Mouse (Mus musculus): Measurements from ENCODE around the gene Hoxd9.

The Hoxd9 gene

GRCm38 (mm10) chr2:74697567-74698121, at the start of gene Hoxd9:
Gene Hoxd9 (plus strand): TSS chr2:74697727.
- peak in 1 of 2 experiments; percentile 74 for DNase-seq (ENCODE audit: low spot score in 2 of 2)

GRCm38 (mm10) chr2:74652996-74653340, 44.6 kb upstream of the Hoxd9 start:
- DNase-seq (ENCODE audit: low spot score in 2 of 2), result no peak

GRCm38 (mm10) chr2:74653781-74654535, 43.6 kb upstream of the Hoxd9 start:
- no peak for DNase-seq (ENCODE audit: low spot score in 2 of 2)

- no peak for DNase-seq (ENCODE audit: low spot score in 2 of 2)
These were observed 42.6 kb upstream of the Hoxd9 start for GRCm38 (mm10) chr2:74654743-74655419.

GRCm38 (mm10) chr2:74655420-74655781, 42.1 kb upstream of the Hoxd9 start:
- DNase-seq (ENCODE audit: low spot score in 2 of 2), result peak; percentile 54 to 71

DNA sequence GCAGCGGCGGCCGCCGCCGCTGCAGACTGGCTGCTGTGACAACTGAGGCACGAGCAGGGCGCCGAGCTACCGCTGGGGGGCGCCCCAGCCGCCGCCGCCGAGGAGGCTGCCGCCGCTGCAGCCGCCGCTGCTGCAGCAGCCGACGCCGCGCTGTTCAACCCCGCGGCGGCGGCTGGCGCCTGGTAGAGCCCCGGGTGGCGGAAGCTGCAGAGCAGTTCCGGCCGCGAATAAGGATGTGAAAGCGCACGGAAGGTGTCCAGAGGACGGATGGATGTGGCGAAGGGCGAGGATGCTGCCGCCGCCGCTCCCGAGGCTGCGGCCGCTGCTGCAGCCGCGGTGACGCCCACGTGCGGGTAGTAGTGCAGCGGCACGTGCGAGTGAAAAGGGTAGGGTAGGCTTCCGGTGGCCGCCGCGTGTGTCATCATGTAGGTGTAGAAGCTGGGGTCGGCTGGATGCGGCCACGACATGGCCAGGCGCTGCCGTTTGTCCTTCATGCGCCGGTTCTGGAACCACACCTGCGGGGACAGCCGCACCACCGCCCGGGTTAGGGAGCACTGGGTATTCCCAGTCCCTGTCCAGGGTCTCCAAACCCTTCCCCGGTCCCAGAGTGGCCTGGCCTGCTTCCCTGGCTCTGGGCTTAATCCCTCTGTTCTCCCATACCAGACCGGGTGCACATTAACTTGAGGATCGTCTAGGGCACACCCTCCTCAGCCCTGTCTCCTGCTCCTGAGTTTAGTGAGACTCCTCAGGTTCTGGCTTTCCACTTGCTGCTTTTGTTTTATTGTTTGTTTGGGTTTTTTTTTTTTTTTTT, 41.5 kb upstream of the Hoxd9 start:
- peak in 1 of 2 experiments; percentile 29 for DNase-seq (ENCODE audit: low spot score in 2 of 2)

DNA sequence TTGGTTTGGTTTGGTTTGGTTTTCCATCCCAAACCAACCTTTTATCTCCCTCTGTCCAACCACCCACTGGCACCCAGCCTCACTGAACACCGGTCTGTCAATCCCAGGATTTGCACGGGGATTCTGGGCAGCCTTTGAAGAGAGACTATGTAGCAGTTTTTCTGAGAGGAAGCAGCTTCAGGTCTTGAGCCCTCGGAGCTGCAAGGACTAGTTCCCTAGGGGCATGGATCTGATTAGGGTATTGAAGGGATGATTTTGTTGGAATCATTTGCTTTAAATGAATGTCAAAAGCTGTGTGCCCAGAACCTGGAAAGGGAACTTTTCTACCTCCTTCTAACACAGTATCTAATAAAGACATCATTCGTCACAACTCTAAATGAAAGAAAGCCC, 40.9 kb upstream of the Hoxd9 start:
- DNase-seq (ENCODE audit: low spot score in 2 of 2), result no peak

DNA sequence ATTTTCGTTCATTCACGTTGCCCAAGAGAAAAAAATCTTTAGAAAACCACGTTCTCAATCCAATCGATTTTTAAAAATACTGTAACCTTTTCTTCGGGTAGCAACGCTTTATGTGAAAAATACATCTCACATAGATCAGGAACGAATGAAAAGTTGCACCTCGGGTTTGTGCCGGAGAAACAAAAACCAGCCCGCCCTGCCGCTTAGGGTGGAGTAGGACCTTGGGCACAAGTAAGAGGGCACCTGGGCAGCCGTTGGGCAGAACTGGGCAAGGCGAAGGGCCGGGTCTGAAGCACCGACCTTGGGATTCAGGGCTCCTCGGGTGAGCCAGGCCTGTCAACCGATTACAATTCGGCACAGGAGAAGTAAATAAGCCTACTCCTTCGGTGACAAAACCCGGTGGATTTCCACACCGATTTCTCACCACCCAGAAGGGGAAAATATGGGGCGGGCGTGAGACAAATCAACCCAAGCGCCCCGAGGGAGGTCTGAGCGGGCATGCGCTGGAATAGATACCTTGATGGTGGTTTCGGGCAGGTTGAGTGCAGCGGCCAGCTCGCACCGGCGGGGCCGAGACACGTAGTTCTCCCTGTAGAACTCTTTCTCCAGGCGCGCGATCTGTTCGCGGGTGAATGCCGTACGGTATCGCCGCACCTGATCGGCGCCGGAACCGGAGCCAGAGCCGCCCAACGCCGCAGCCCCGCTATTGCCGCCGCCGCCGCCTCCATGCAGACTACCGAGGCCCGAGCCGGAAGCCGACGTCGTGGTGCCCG, 40.1 kb upstream of the Hoxd9 start:
- no peak for DNase-seq (ENCODE audit: low spot score in 2 of 2)

DNA sequence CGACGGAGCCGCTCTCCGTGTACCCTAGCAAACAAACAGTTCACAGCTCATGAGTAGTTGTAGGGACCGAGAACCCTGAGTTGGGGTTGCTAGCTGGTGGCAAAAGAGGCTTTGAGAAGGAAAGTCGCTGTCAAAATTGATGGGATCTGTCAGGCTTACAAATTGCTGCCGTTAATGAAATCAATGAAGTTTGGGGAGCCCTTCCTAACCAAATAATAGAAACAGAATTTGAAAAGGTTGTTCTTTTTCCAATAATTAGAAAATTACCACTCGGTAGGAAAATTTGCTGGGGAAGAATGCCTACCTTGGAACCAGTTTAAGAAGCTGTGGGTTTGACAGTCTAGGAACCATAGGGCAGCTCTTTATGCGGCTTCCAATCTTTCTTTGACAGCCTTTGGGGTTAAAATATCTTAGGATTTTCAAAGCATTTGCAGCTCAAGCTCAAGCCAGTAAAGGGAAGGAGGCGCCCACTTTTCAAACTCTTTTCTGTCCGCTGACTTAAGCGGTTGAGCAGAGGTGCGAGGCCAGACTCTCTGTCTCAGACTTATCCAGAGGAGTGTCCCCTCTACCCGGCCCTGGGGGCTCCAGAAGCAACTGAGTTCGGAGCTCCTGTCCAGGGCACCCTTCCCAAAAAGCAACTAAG, 39.4 kb upstream of the Hoxd9 start:
- DNase-seq (ENCODE audit: low spot score in 2 of 2), result no peak

GRCm38 (mm10) chr2:74658667-74659371, 38.7 kb upstream of the Hoxd9 start:
- DNase-seq (ENCODE audit: low spot score in 2 of 2), result peak in 1 of 2 experiments; percentile 25

DNA sequence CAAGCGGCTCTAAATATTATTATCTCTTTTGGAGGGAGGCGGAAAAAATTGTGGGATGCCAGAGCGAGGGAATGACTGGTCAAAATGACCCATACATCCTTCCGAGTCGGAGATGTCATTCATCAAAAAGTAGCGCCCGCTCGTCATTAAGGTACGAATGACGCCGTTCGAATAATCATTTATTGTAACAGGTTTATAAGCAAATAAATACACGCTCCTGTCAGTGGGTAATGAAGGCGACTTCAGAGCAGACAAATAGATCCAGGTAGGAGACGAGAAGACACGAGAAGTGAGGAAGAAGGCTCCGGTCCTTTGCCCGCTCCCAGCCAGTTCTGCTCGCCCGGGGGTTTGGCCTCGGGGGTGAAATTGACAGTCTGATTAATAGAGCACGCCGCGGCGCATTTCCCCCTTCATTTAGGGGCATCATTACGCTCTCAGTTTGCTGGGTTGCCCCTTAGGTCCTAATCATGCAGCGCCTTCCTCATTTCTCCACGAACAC, 38.0 kb upstream of the Hoxd9 start, which contains the start of gene Evx2:
Evx2 (minus strand) TSS at position 51 of the 499 bp plus-strand sequence.
- DNase-seq (ENCODE audit: low spot score in 2 of 2), result no peak

- no peak for DNase-seq (ENCODE audit: low spot score in 2 of 2)
These were observed 36.8 kb upstream of the Hoxd9 start for GRCm38 (mm10) chr2:74660421-74661375.

DNA sequence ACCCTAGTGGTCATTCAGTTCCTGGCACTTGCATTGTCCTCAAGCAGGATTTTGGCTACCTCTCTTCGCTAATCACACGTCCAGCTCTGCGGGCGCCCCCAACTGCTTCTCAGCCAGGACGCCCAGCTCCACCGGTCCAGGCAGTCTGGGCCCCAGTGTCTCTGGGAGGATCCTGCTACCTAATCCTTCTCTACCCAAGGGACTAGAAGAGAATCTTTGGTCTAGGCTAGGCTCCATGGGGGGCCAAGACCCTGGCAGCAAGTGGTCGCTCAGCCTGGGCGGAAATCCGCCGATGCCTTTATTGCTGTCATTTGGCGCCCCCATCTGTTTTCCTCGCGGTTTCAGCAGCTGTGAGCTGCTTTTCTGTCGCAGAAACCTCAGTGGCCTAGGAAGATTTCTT, 35.8 kb upstream of the Hoxd9 start:
- DNase-seq (ENCODE audit: low spot score in 2 of 2), result no peak

GRCm38 (mm10) chr2:74663291-74663925, 34.1 kb upstream of the Hoxd9 start:
- DNase-seq (ENCODE audit: low spot score in 2 of 2), result no peak

DNA sequence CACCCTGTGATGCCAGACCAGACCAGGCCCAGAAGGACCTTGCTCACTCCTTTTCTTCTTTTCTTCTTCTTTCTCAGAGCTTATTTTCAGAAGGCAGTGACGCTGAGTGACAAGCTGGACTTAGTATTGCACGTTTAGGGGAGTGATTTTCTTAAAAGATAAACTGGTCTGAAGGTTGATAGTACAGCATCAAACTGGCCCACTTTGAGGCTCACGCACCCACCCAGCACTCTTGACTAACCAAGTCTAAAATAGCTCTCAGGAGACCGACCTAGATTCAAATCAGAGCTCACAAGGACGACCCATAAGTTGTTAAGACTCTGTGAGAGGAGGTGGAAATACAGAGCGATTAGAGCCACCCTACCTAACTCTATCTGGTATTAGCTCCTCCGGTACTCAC, 31.1 kb upstream of the Hoxd9 start:
- no peak for DNase-seq (ENCODE audit: low spot score in 2 of 2)

- DNase-seq (ENCODE audit: low spot score in 2 of 2), result no peak
These were observed 30.2 kb upstream of the Hoxd9 start for GRCm38 (mm10) chr2:74667191-74667841.

DNA sequence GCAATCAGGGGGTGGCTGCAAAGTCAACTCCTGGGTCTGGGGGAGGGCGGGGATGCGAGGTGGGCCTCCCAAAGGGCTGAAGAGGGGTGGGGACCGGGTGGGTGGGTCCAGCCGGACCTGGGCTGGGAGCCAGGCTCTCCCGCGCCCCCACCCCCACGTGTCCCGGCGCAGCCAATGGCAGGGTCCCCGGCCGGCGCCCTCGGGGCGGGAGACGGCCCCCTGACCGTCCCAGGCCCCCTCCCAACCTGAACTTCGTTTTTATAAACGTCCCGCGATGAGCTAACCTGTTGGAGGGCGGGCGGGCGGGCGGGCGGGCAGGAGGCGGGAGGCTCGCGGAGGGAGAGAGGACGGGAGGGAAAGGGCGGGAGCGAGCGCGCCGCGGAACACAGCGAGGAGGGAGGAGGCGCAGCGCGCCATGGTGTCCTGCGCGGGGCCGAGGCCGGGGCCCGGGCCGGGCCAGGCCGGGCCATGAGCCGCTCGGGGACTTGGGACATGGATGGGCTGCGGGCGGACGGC, 29.6 kb upstream of the Hoxd9 start, which contains the start of gene Hoxd13:
Hoxd13 (plus strand) TSS at position 469 of the 516 bp plus-strand sequence.
- peak in 1 of 2 experiments; percentile 41 for DNase-seq (ENCODE audit: low spot score in 2 of 2)
